Mouse (Mus musculus) lung, adult 2 months (tissue): ENCODE results near the gene Stim1. TPM values are rescaled to one million over a fixed set of nuclear protein-coding genes. Genes with fewer than 3 reads are reported as not detected.
"Not testable (repeated sequence)": the region's sequence is repeated elsewhere in the genome, so short reads cannot be mapped to it uniquely, and the experiment has no call there.

Experiments used
- DNase-seq: peaks from one replicate; pipeline ENCODE4 v3.0.0; 2022
- H3K4me1 ChIP-seq: fragments of 200-500 bp; 2 replicates; pipeline ENCODE4 v1.6.1; 2011; ENCODE audit warnings: low read length; ENCODE audit not compliant: control insufficient read depth, insufficient read depth
- H3K4me3 ChIP-seq: fragments of 200-500 bp; replicated peaks from 2 replicates; pipeline ENCODE3; 2011; ENCODE audit warnings: low read depth, mild to moderate bottlenecking, control low read depth, low read length; ENCODE audit errors: extremely low read depth
- CTCF ChIP-seq: fragments of 200-500 bp; IDR thresholded peaks from 2 replicates; pipeline ENCODE4 v1.5.1; 2011; ENCODE audit warnings: mild to moderate bottlenecking, low read length, control low read depth; ENCODE audit not compliant: insufficient read depth
- POLR2A ChIP-seq: fragments of 200-500 bp; IDR thresholded peaks from 2 replicates; pipeline ENCODE4 v1.6.1; 2011; ENCODE audit warnings: low read depth, mild to moderate bottlenecking, control low read depth, low read length, borderline replicate concordance; ENCODE audit errors: extremely low read depth
- WGBS: fragments of 180-500 bp; shearing (Covaris S2); methylation state at CpG from one replicate; pipeline ENCODE4 v1.1.7; 2018; 5-methylcytosine and 5-hydroxymethylcytosine counted together
- polyA plus RNA-seq: library from polyadenylated mRNA; depleted of rRNA; stranded (reverse); fragments of >200 nt; gene quantifications from 2 replicates; pipeline ENCODE4 v1.2.3, GENCODE M21; 2012

Gene Stim1
- polyA plus RNA-seq, 1 experiment, result 78.7 TPM

DNA sequence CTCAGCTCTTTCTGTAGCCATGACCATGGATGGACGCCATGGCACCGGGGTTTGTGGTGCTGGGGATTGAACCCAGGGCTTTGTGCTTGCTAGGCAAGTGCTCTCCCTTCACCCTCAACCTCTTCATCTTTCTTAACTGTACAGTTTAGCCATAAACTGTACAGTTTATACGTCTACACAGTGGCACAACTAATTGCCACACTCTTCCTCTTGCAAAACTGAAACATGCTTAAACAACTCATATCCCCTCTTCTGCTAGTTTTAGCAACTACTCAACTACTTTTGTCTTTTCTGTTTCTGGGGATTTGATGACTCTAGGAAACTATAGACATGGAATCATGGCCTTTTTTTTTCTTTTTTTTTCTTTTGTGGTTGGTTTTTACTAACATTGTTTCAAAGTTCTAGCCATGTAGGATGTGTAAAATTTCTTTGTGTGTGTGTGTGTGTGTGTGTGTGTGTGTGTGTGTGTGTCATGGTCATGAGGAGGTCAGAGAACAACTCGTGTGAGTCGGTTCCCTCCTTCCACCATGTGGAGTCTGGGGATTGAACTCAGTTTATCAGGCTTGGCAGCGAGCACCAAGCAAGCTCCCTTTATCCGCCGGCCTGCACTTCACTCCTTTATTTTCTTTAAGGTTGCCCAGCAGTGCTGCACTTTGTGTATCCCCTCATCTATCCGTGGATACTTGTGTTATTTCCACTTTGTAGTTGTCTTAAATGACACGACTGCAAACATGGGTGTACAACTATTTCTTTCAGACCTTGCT, 7.7 kb upstream of the Stim1 start:
- Histone ChIP-seq H3K4me3 (no peak overlapping the region), H3K4me1 (no peaks in the 10 kb centered on the region)
- DNase-seq, result no peak
- TF ChIP-seq CTCF, result no peak
- no peak for TF ChIP-seq POLR2A
- 82% methylated on average over 10 of the region's 10 CpGs for WGBS

- WGBS, result 92% methylated on average over 1 of the region's 1 CpGs
- no peaks in the 10 kb centered on the region for H3K4me1 ChIP-seq
- no peak for DNase-seq
- no peak overlapping the region for H3K4me3 ChIP-seq
- TF ChIP-seq CTCF (no peak), POLR2A (no peak)
Observed at GRCm38 (mm10) chr7:102260518-102260917, 7.1 kb upstream of the Stim1 start.

- TF ChIP-seq CTCF, result no peak
- no peak for TF ChIP-seq POLR2A
- no peak overlapping the region for H3K4me3 ChIP-seq
- H3K4me1 ChIP-seq, result no peaks in the 10 kb centered on the region
- 93% methylated on average over 2 of the region's 2 CpGs for WGBS
- no peak for DNase-seq
Observed at GRCm38 (mm10) chr7:102263020-102263419, 4.6 kb upstream of the Stim1 start.

GRCm38 (mm10) chr7:102266021-102266400, 1.6 kb upstream of the Stim1 start:
- H3K4me3 ChIP-seq, DNase-seq, H3K4me1 ChIP-seq: not testable (repeated sequence)
- WGBS, result 85% methylated on average over 10 of the region's 10 CpGs

- no peak for DNase-seq
- H3K4me3 ChIP-seq, result peak overlapping the region; percentile 19
- 37% methylated on average over 14 of the region's 14 CpGs for WGBS
Observed at GRCm38 (mm10) chr7:102266401-102267042, 1.1 kb upstream of the Stim1 start.

DNA sequence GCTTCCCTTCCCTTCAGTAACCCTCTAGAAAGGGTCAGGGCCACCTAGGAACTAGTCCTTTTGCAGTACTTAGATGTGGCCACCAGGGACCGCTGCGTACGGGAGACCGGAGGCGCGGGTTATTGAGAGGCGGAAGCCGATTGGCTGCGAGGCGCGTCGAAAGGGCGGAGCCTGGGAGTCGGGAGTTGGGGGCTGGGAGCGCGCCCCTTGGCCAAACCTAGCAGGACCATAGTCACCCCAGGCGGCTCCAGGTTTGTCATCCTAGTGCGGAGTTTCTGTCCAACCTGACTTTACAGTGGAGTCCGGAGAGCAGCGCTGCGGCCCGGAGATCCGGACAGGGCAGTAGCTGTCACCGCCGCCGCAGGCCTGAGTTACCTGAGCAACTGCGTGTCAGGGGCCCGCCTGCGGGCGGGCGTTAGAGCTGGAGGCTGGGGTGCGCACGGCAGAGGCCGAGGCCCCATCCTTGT, 460 bp upstream of the Stim1 start:
- WGBS, result under 1% methylated on average over 34 of the region's 34 CpGs
- peak; percentile 97 for DNase-seq
- peak overlapping the region; percentile 84 for H3K4me3 ChIP-seq

More at GRCm38 (mm10) chr7:102266401-102267042, 1.1 kb upstream of the Stim1 start:
- TF ChIP-seq POLR2A (no peak), CTCF (no peak)
- H3K4me1 ChIP-seq, result peaks cover 5% of the 10 kb centered on the region

DNA sequence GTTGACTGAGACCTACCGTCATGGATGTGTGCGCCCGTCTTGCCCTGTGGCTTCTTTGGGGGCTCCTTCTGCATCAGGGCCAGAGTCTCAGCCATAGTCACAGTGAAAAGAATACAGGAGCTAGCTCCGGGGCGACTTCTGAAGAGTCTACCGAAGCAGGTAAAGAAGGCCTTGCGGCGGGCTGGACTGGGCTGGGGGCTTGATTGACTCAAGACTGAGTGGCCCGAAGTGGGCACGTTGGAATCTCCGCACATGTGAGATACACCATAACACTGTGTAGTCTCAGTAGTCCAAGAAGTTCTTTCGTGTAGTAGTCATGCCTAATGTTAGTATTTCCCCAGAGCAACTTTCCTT, 766 bp downstream of the Stim1 start:
- Histone ChIP-seq H3K4me1 (peaks cover 10% of the 10 kb centered on the region), H3K4me3 (peak overlapping the region; percentile 96)
- WGBS, result 19% methylated on average over 12 of the region's 12 CpGs
- DNase-seq, result no peak
- TF ChIP-seq CTCF, result no peak
- TF ChIP-seq POLR2A, result no peak

More for the DNA sequence above, 460 bp upstream of the Stim1 start:
- TF ChIP-seq POLR2A (0 out of 2 replicates have a peak, but pooled peaks have one; percentile 4), CTCF (peak; percentile 66)
- H3K4me1 ChIP-seq, result peaks cover 7% of the 10 kb centered on the region

DNA sequence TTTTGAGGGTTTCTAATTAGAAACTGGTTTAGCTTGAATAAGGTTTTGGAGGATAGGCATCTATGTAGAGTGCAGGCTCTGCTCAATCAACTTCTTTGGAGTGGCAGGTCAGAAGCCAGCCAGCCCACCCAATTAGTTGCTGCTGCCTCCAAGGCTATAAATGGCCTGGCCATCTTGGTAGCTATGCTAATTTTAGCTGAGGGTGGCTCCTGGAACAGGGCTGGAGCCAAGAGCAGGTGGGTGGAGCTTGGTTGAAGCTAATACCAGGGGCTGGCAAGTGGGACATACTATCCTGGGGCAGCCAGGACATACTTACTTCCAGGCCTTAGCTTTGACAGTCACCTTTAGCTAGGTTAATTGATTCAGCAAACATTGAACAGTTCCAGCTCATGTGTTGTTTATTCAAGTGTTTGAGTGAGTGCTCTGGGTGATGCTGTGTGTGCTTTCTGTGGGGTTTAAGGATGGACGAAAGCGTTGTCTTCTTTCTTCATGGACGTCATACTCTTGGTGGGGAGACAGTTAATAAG, 4.9 kb downstream of the Stim1 start:
- no peak for TF ChIP-seq POLR2A
- TF ChIP-seq CTCF, result no peak
- Histone ChIP-seq H3K4me3 (no peak overlapping the region), H3K4me1 (peaks cover 10% of the 10 kb centered on the region)
- DNase-seq, result no peak
- WGBS, result 69% methylated on average over 3 of the region's 3 CpGs

DNA sequence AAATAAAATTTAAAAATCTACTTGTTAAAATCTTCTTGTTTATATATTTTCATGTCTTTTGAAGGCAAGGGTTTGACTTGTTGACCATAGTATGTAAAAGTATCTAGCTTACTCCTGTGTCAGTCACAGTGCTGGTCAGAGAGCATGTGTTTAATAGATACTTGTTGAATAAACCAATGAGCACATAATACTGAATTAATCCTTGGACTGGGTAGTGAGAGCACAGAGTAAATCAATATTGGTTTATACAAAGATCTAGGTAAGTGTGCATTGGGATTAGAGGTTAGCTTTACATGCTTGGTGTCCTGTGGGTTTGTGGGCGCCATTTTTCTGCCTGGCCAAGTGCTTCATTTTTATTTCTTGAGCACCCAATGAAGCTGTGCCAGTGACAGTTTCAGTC, 13.8 kb downstream of the Stim1 start:
- DNase-seq, result no peak
- 94% methylated on average over 1 of the region's 1 CpGs for WGBS
- Histone ChIP-seq H3K4me1 (peaks cover 2% of the 10 kb centered on the region; the same call in 1 of the 2 replicates), H3K4me3 (no peak overlapping the region)
- no peak for TF ChIP-seq CTCF
- no peak for TF ChIP-seq POLR2A

DNA sequence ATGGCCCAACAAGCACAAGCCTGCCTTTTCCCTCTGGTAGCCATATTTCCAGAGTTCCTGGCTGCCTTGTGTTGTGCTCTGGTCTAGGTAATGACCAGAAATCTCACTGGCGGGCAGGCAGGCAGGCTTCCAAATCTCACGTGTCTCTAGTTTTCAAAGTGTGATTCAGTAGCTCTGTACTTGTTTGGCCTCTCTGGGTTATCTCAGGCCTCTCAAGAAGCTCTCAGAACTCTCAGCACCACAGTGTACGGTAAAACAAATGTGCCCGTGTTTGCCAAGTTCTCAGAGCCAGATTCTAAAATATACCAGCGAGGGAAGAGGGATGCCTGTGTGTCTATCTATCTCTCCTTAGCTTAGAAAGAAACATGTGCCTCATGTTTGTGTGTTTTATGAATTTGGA, 14.7 kb downstream of the Stim1 start:
- WGBS, result 50% methylated on average over 5 of the region's 5 CpGs
- Histone ChIP-seq H3K4me1 (peaks cover 2% of the 10 kb centered on the region; the same call in 1 of the 2 replicates), H3K4me3 (no peak overlapping the region)
- TF ChIP-seq POLR2A (no peak), CTCF (no peak)
- DNase-seq, result peak; percentile 41
